Mouse (Mus musculus): ENCODE results near the gene Etv6.

- TF ChIP-seq CTCF (IDR thresholded peaks at IDR 0.05; ENCODE audit: insufficient read depth, low read length) (no peak), POLR2A (IDR thresholded peaks at IDR 0.05; ENCODE audit: borderline replicate concordance, extremely low read depth, low read depth, low read length) (no peak)
Observed at GRCm38 (mm10) chr6:134186286-134186903, 150.9 kb downstream of the Etv6 start.
